Mouse (Mus musculus) left cerebral cortex, adult 2 months (tissue): ENCODE measurements around the gene Pno1. TPM values are rescaled to one million over a fixed set of nuclear protein-coding genes. Genes with fewer than 3 reads are reported as not detected.

ENCODE experiments used
- DNase-seq, 2 experiments: peaks; one replicate each; pipeline ENCODE4 v3.0.0; 2021 to 2022; ENCODE audit warnings: low spot score in 2 of 2, mixed read lengths in 1 of 2; ENCODE audit errors: extremely low spot score in 1 of 2
- H3K27ac ChIP-seq: fragments of 200-600 bp; 2 replicates; pipeline ENCODE4 v1.8.1; 2022
- H3K4me3 ChIP-seq: fragments of 200-600 bp; 2 replicates; pipeline ENCODE4 v1.8.1; 2022
- CTCF ChIP-seq: fragments of 200-600 bp; IDR thresholded peaks from 2 replicates; pipeline ENCODE4 v1.8.1; 2022; ENCODE audit warnings: antibody characterized with exemption, mild to moderate bottlenecking, moderate library complexity
- intact Hi-C: fragments of 180-260 bp; cut with DNase I; formaldehyde crosslinking; loops from one replicate; pipeline ENCODE4 v1.15.1; 2025
- total RNA-seq, 2 experiments: library from RNA; stranded (reverse); gene quantifications; 2 replicates each; pipeline ENCODE4 v1.2.3; 2021

Pno1 gene
- total RNA-seq, 2 experiments from 2014 or later: 23.0 to 25.7 TPM

- no peak for TF ChIP-seq CTCF
- DNase-seq: no peak
- Histone ChIP-seq H3K4me3 (no peak overlapping the region), H3K27ac (no peak overlapping the region)
- intact Hi-C loops: no loop called here
Measured at GRCm38 (mm10) chr11:17170938-17171729, 40.2 kb downstream of the Pno1 start.

- TF ChIP-seq CTCF: no peak
- intact Hi-C loops: no loop called here
Measured at GRCm38 (mm10) chr11:17169262-17169661, 42.1 kb downstream of the Pno1 start.

GRCm38 (mm10) chr11:17166627-17167026, 44.7 kb downstream of the Pno1 start:
- DNase-seq: no peak
- no peak for TF ChIP-seq CTCF
- Histone ChIP-seq H3K4me3 (no peak overlapping the region), H3K27ac (no peak overlapping the region)
- intact Hi-C loops: no loop called here

More at GRCm38 (mm10) chr11:17169262-17169661, 42.1 kb downstream of the Pno1 start:
- H3K4me3 ChIP-seq: no peak overlapping the region
- DNase-seq: no peak
- no peak overlapping the region for H3K27ac ChIP-seq

GRCm38 (mm10) chr11:17163956-17164355, 47.4 kb downstream of the Pno1 start:
- intact Hi-C loops: loop anchor here (5.0 kb wide), 1 partner anchor 212 kb away; the partner anchor contains the start of gene Fbxo48
- Histone ChIP-seq H3K27ac (no peak overlapping the region), H3K4me3 (no peak overlapping the region)
- no peak for DNase-seq
- no peak for TF ChIP-seq CTCF

- intact Hi-C loops: loop anchor here (2.0 to 5.0 kb wide), 2 partner anchors 77 to 208 kb away; partner anchors contain the start of gene Fbxo48
- peak; percentile 82 for TF ChIP-seq CTCF
- DNase-seq: peak; percentile 26 to 48
- Histone ChIP-seq H3K4me3 (peak overlapping the region; percentile 99), H3K27ac (peak overlapping the region; percentile 97)
Measured at GRCm38 (mm10) chr11:17160242-17160641, 51.1 kb downstream of the Pno1 start.

- intact Hi-C loops: loop anchor here (1.0 to 5.0 kb wide), 6 partner anchors 52 to 207 kb away; partner anchors contain the start of genes C1d, Fbxo48, Plek and Pno1
- peak; percentile 61 to 72 for DNase-seq
- peak overlapping the region; percentile 97 for H3K27ac ChIP-seq
- H3K4me3 ChIP-seq: peak overlapping the region; percentile 99
- no peak for TF ChIP-seq CTCF
Measured at GRCm38 (mm10) chr11:17159738-17160241, 51.6 kb downstream of the Pno1 start.

- TF ChIP-seq CTCF: no peak
- peak; percentile 97 to 98 for DNase-seq
- peak within 1 kb of the TSS; percentile 97 for H3K27ac ChIP-seq
- intact Hi-C loops: loop anchor here (1.0 to 2.0 kb wide), 4 partner anchors 52 to 107 kb away; partner anchors contain the start of genes C1d, Plek and Pno1
- peak within 1 kb of the TSS; percentile 99 for H3K4me3 ChIP-seq
Measured at GRCm38 (mm10) chr11:17158858-17159737, 52.3 kb downstream of the Pno1 start, which contains the start of gene Ppp3r1. Gene Ppp3r1, plus strand, starts transcription at chr11:17159263.

Other genes with a start within 250 kb of the Pno1 start
- gene Cnrip1, start 160.0 kb downstream of the Pno1 start, total RNA-seq: 100 to 1,000 TPM in 1 of 2 experiments, 10 to 100 TPM in 1; 99.3 to 102 TPM
- gene Plek, start 159.2 kb downstream of the Pno1 start, total RNA-seq: 1 to 10 TPM; 5.5 to 7.4 TPM
- 100 to 1,000 TPM; 688 to 716 TPM for gene Ppp3r1, start 52.3 kb downstream of the Pno1 start, total RNA-seq
- 1 to 10 TPM; 6.7 to 8.8 TPM for gene Wdr92, start 29.5 kb downstream of the Pno1 start, total RNA-seq
- gene C1d, start 46.0 kb upstream of the Pno1 start, total RNA-seq: 10 to 100 TPM; 38.6 to 46.2 TPM